Mouse (Mus musculus): ENCODE measurements around the gene St3gal4. TPM values are rescaled to one million over a fixed set of nuclear protein-coding genes. Genes with fewer than 3 reads are reported as not detected.
A peak's percentile ranks its signal among the peaks of the same experiment; 100 is the strongest.

St3gal4 gene
- total and polyA plus RNA-seq, 2 experiments from 2014 or later = 18.2 to 22.6 TPM

GRCm38 (mm10) chr9:35056611-35057010, 62.5 kb downstream of the St3gal4 start:
- Histone ChIP-seq H3K9ac (no peak overlapping the region), H3K4me1 (ENCODE audit: insufficient read depth) (no peaks in the 10 kb centered on the region), H3K4me3 (ENCODE audit: low read depth, low read length) (no peak overlapping the region), H3K4me2 (ENCODE audit: low read depth) (no peak overlapping the region), H3K27ac (ENCODE audit: low read depth, low read length) (no peak overlapping the region), H3K36me3 (ENCODE audit: insufficient read depth) (peaks cover 7% of the 10 kb centered on the region; the same call in 1 of the 2 replicates), H3K27me3 (ENCODE audit: insufficient read depth, low read length) (no peaks in the 10 kb centered on the region), H3K9me3 (ENCODE audit: low read length) (no peaks in the 10 kb centered on the region)
- 91% methylated on average over 3 of the region's 3 CpGs for WGBS
- ATAC-seq (no peak), DNase-seq (no peak)
- no peak for TF ChIP-seq CTCF (IDR thresholded peaks at IDR 0.05; ENCODE audit: low read depth)

GRCm38 (mm10) chr9:35055528-35056330, 63.3 kb downstream of the St3gal4 start:
- TF ChIP-seq CTCF (IDR thresholded peaks at IDR 0.05; ENCODE audit: low read depth) = no peak
- no peak overlapping the region for H3K4me3 ChIP-seq (ENCODE audit: low read depth, low read length)
- no peak for ATAC-seq

DNA sequence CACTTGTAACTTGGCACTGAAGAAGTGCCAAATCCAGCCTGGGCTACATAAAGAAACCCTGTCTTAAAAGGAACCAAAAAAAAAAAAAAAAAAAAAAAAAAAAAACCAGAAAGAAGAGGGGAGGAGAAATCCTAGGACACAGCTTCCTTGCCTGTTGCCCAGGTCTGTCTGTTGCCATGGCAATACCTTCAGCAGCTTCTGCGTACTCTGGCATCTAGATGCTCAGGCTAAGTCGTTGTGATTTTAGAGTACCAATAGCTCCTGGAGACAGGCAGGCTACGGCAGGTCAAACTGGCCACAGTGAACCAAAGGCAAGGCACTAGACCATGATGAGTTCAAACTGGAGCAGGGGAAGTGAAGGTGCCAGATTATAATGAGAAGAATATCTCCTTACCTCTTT, 65.4 kb downstream of the St3gal4 start:
- no peak for DNase-seq
- Histone ChIP-seq H3K4me3 (ENCODE audit: low read depth, low read length) (no peak overlapping the region), H3K9ac (no peak overlapping the region), H3K27me3 (ENCODE audit: insufficient read depth, low read length) (no peaks in the 10 kb centered on the region), H3K9me3 (ENCODE audit: low read length) (no peaks in the 10 kb centered on the region), H3K4me1 (ENCODE audit: insufficient read depth) (no peaks in the 10 kb centered on the region), H3K4me2 (ENCODE audit: low read depth) (no peak overlapping the region), H3K27ac (ENCODE audit: low read depth, low read length) (no peak overlapping the region), H3K36me3 (ENCODE audit: insufficient read depth) (peaks cover 7% of the 10 kb centered on the region; the same call in 1 of the 2 replicates)
- WGBS = 78% methylated on average over 3 of the region's 3 CpGs
- no peak for TF ChIP-seq CTCF (IDR thresholded peaks at IDR 0.05; ENCODE audit: low read depth)
- ATAC-seq = peak; percentile 70

More at GRCm38 (mm10) chr9:35055528-35056330, 63.3 kb downstream of the St3gal4 start:
- no peak for DNase-seq
- WGBS = 93% methylated on average over 11 of the region's 11 CpGs
- Histone ChIP-seq H3K9ac (no peak overlapping the region), H3K4me1 (ENCODE audit: insufficient read depth) (no peaks in the 10 kb centered on the region), H3K36me3 (ENCODE audit: insufficient read depth) (peaks cover 7% of the 10 kb centered on the region; the same call in 1 of the 2 replicates), H3K27me3 (ENCODE audit: insufficient read depth, low read length) (no peaks in the 10 kb centered on the region), H3K27ac (ENCODE audit: low read depth, low read length) (no peak overlapping the region), H3K4me2 (ENCODE audit: low read depth) (no peak overlapping the region), H3K9me3 (ENCODE audit: low read length) (no peaks in the 10 kb centered on the region)

DNA sequence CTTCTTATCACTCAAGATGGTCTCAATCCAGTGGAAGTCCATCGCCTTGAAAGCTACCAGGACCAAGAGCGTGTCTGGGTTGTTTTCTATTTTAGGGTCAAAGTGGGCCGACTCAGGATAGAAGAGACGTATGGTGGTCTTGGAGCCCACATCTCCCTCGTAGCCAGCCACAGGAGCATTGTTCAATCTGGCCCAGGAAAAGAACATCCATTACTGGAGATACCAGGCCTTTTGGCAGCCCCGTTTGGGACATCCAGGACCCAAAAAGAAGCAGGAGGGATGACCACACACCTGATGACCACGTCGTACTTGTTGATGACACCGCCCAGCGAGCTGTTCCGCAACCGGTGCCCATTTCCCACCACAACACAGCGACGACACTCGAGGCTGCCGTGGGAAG, 66.0 kb downstream of the St3gal4 start:
- DNase-seq = no peak
- H3K27me3 ChIP-seq (ENCODE audit: insufficient read depth, low read length) = no peaks in the 10 kb centered on the region
- TF ChIP-seq CTCF (IDR thresholded peaks at IDR 0.05; ENCODE audit: low read depth) = no peak
- H3K27ac ChIP-seq (ENCODE audit: low read depth, low read length) = no peak overlapping the region
- no peak overlapping the region for H3K4me3 ChIP-seq (ENCODE audit: low read depth, low read length)
- H3K9me3 ChIP-seq (ENCODE audit: low read length) = no peaks in the 10 kb centered on the region
- no peak overlapping the region for H3K9ac ChIP-seq
- 95% methylated on average over 16 of the region's 16 CpGs for WGBS
- peaks cover 7% of the 10 kb centered on the region; the same call in 1 of the 2 replicates for H3K36me3 ChIP-seq (ENCODE audit: insufficient read depth)
- ATAC-seq = no peak
- no peak overlapping the region for H3K4me2 ChIP-seq (ENCODE audit: low read depth)
- H3K4me1 ChIP-seq (ENCODE audit: insufficient read depth) = no peaks in the 10 kb centered on the region

- Histone ChIP-seq H3K9me3 (ENCODE audit: low read length) (no peaks in the 10 kb centered on the region), H3K36me3 (ENCODE audit: insufficient read depth) (peaks cover 7% of the 10 kb centered on the region; the same call in 1 of the 2 replicates), H3K4me2 (ENCODE audit: low read depth) (no peak overlapping the region), H3K27ac (ENCODE audit: low read depth, low read length) (no peak overlapping the region), H3K4me1 (ENCODE audit: insufficient read depth) (no peaks in the 10 kb centered on the region), H3K27me3 (ENCODE audit: insufficient read depth, low read length) (no peaks in the 10 kb centered on the region), H3K9ac (no peak overlapping the region), H3K4me3 (ENCODE audit: low read depth, low read length) (no peak overlapping the region)
- ATAC-seq = no peak
- whole genome bisulfite sequencing = 94% methylated on average over 4 of the region's 4 CpGs
- no peak for TF ChIP-seq CTCF (IDR thresholded peaks at IDR 0.05; ENCODE audit: low read depth)
- DNase-seq = no peak
These were observed 66.4 kb downstream of the St3gal4 start for GRCm38 (mm10) chr9:35052671-35053070.

DNA sequence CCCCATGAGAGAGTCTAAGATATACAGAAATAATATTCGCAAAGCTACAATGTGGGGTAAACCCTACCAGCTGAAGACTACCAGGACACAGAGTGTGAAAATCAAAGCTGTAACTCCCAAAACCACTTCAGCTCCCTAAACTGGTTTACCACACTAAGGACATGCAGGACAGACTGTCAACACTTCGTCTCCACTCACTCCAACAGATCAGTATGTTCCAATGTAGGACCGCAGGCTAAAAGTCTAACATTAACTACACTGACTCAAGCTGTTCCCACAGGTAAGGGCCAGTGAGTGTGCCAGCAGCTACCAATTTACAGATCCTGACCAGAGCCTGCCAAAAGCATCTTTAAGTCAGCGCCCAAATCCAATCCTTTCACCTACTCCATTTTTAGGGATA, 67.4 kb downstream of the St3gal4 start:
- Histone ChIP-seq H3K27me3 (ENCODE audit: insufficient read depth, low read length) (no peaks in the 10 kb centered on the region), H3K4me2 (ENCODE audit: low read depth) (no peak overlapping the region), H3K4me1 (ENCODE audit: insufficient read depth) (no peaks in the 10 kb centered on the region), H3K4me3 (ENCODE audit: low read depth, low read length) (no peak overlapping the region), H3K27ac (ENCODE audit: low read depth, low read length) (no peak overlapping the region), H3K36me3 (ENCODE audit: insufficient read depth) (peaks cover 7% of the 10 kb centered on the region; the same call in 1 of the 2 replicates), H3K9me3 (ENCODE audit: low read length) (no peaks in the 10 kb centered on the region), H3K9ac (no peak overlapping the region)
- no peak for DNase-seq
- ATAC-seq = no peak
- TF ChIP-seq CTCF (IDR thresholded peaks at IDR 0.05; ENCODE audit: low read depth) = no peak
- WGBS = 96% methylated on average over 4 of the region's 4 CpGs

DNA sequence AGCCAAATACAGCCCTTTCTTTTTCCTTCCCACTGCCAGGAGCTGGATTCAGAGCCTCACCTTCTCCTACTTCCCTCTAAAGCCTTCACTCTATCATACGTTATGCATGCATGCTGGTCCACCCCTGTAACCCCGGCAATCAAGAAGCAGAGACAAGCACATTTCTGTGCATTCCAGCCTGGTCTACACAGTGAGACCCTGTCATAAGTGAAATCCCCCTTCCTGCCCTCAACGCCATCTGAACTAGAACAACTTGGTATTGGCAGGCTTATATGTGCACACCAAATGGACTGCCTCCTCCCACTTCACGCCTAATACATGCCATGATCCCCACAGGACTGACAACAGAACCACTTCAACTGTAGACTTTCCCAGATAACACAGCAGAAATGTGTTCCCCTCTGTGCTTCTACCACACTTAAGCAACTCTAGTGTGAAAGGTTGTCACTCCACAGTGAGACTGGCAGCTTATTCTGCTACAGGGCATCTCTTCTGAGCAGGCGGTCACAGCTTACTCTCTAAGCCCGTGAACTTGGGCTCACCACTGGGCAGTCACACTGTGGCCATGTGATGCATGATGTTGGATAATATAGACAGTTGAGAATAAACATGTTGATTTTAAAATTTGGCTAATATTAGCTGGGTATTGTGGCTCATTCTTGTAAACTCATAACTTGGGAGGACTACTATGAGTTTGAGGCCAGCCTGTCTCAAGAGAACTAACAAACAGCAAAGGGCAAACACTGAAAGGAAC, 68.2 kb downstream of the St3gal4 start:
- Histone ChIP-seq H3K27me3 (ENCODE audit: insufficient read depth, low read length) (no peaks in the 10 kb centered on the region), H3K9me3 (ENCODE audit: low read length) (no peaks in the 10 kb centered on the region), H3K36me3 (ENCODE audit: insufficient read depth) (peaks cover 7% of the 10 kb centered on the region; the same call in 1 of the 2 replicates), H3K4me1 (ENCODE audit: insufficient read depth) (no peaks in the 10 kb centered on the region), H3K27ac (ENCODE audit: low read depth, low read length) (no peak overlapping the region), H3K9ac (no peak overlapping the region), H3K4me2 (ENCODE audit: low read depth) (no peak overlapping the region), H3K4me3 (ENCODE audit: low read depth, low read length) (no peak overlapping the region)
- DNase-seq = no peak
- WGBS = 93% methylated on average over 6 of the region's 6 CpGs
- TF ChIP-seq CTCF (IDR thresholded peaks at IDR 0.05; ENCODE audit: low read depth) = no peak
- ATAC-seq = no peak

All from forebrain, postnatal 0 days (tissue).